Mouse (Mus musculus) CH12.LX (cell line): ENCODE results near the gene Tmem37. TPM values are rescaled to one million over a fixed set of nuclear protein-coding genes. Genes with fewer than 3 reads are reported as not detected.

Experiments used
- DNase-seq: peaks from one replicate; pipeline ENCODE4 v3.0.0-alpha.2; 2013; ENCODE audit errors: extremely low read depth
- H3K27ac ChIP-seq: 2 replicates; pipeline ENCODE4 v1.5.1; 2012; ENCODE audit warnings: low read depth, mild to moderate bottlenecking, control low read depth, moderate library complexity; ENCODE audit not compliant: insufficient read depth
- H3K27me3 ChIP-seq: replicated peaks from 2 replicates; pipeline ENCODE3; 2012; ENCODE audit warnings: inconsistent platforms
- H3K36me3 ChIP-seq, 2 experiments: replicated peaks in 1 of 2; 2 replicates each; pipeline versions ENCODE3 to v1.6.1; 2012; ENCODE audit warnings: inconsistent platforms in 1 of 2, low read length in 1 of 2, mild to moderate bottlenecking in 1 of 2, mixed read lengths in 1 of 2, moderate library complexity in 1 of 2; ENCODE audit not compliant: control insufficient read depth in 1 of 2, insufficient read depth in 1 of 2
- H3K4me1 ChIP-seq, 2 experiments: 2 replicates each; pipeline ENCODE4 v1.6.1; 2012; ENCODE audit warnings: inconsistent platforms in 1 of 2, moderate library complexity in 1 of 2; ENCODE audit not compliant: insufficient read depth in 2 of 2, control insufficient read depth in 1 of 2
- H3K4me2 ChIP-seq: 2 replicates; pipeline ENCODE4 v1.6.1; 2012; ENCODE audit warnings: low read depth, mild to moderate bottlenecking, control low read depth; ENCODE audit not compliant: poor library complexity, insufficient read depth, severe bottlenecking
- H3K4me3 ChIP-seq, 3 experiments: fragments of 150-350 bp in 1 of 3; sonication (generic) in 1 of 3; replicated peaks in 1 of 3; 2 replicates each; pipeline versions ENCODE3 to v1.5.1; 2011 to 2012; ENCODE audit warnings: low read depth in 2 of 3, low read length in 2 of 3, mild to moderate bottlenecking in 2 of 3, moderate library complexity in 2 of 3, control low read depth in 1 of 3, improper control_type of control experiment in 1 of 3, inconsistent platforms in 1 of 3, mixed read lengths in 1 of 3; ENCODE audit not compliant: poor library complexity in 1 of 3
- H3K79me2 ChIP-seq: replicated peaks from 2 replicates; pipeline ENCODE4 v1.6.1; 2012; ENCODE audit warnings: mild to moderate bottlenecking, moderate library complexity; ENCODE audit not compliant: control insufficient read depth, poor library complexity, insufficient read depth, severe bottlenecking; ENCODE audit errors: extremely low read depth
- H3K9ac ChIP-seq: 2 replicates; pipeline ENCODE4 v1.6.1; 2012; ENCODE audit warnings: low read depth, mild to moderate bottlenecking, control low read depth, moderate library complexity; ENCODE audit not compliant: insufficient read depth
- H3K9me3 ChIP-seq: replicated peaks from 2 replicates; pipeline ENCODE3; 2012; ENCODE audit warnings: low read length, inconsistent platforms, mixed read lengths
- BHLHE40 ChIP-seq: IDR thresholded peaks from 2 replicates; pipeline ENCODE4 v1.6.1; 2011; ENCODE audit warnings: mild to moderate bottlenecking, low read depth, low read length, improper control_type of control experiment
- CHD1 ChIP-seq: IDR thresholded peaks from 2 replicates; pipeline ENCODE4 v1.6.1; 2012; ENCODE audit warnings: low read depth, low read length, improper control_type of control experiment, inconsistent platforms
- CHD2 ChIP-seq: IDR thresholded peaks from 2 replicates; pipeline ENCODE4 v1.6.1; 2011; ENCODE audit warnings: low read length, improper control_type of control experiment
- E2F4 ChIP-seq: IDR thresholded peaks from 2 replicates; pipeline ENCODE4 v1.6.1; 2011; ENCODE audit warnings: low read depth, low read length, improper control_type of control experiment; ENCODE audit not compliant: insufficient replicate concordance
- ELF1 ChIP-seq: IDR thresholded peaks from 2 replicates; pipeline ENCODE4 v1.6.1; 2014; ENCODE audit warnings: low read depth, mild to moderate bottlenecking, inconsistent platforms, low read length, improper control_type of control experiment
- EP300 ChIP-seq: IDR thresholded peaks from 2 replicates; pipeline ENCODE4 v1.6.1; 2011; ENCODE audit warnings: low read length, improper control_type of control experiment
- ETS1 ChIP-seq: conservative IDR thresholded peaks from 2 replicates; pipeline ENCODE4 v1.6.1; 2012; ENCODE audit warnings: low read depth, mild to moderate bottlenecking, inconsistent platforms, low read length, improper control_type of control experiment, moderate library complexity
- IRF4 ChIP-seq: IDR thresholded peaks from 2 replicates; pipeline ENCODE4 v1.6.1; 2014; ENCODE audit warnings: low read depth, mild to moderate bottlenecking, inconsistent platforms, low read length, improper control_type of control experiment
- JUN ChIP-seq: IDR thresholded peaks from 2 replicates; pipeline ENCODE4 v1.6.1; 2011; ENCODE audit warnings: low read depth, mild to moderate bottlenecking, low read length, improper control_type of control experiment, moderate library complexity; ENCODE audit not compliant: insufficient read depth
- KAT2A ChIP-seq: IDR thresholded peaks from 2 replicates; pipeline ENCODE4 v1.6.1; 2012; ENCODE audit warnings: low read length, improper control_type of control experiment, inconsistent platforms; ENCODE audit not compliant: insufficient replicate concordance
- MAFK ChIP-seq: IDR thresholded peaks from 2 replicates; pipeline ENCODE4 v1.6.1; 2011; ENCODE audit warnings: low read length, improper control_type of control experiment; ENCODE audit not compliant: insufficient replicate concordance
- MAZ ChIP-seq: IDR thresholded peaks from 2 replicates; pipeline ENCODE4 v1.6.1; 2012; ENCODE audit warnings: low read depth, mild to moderate bottlenecking, inconsistent platforms, low read length, improper control_type of control experiment, moderate library complexity
- MEF2A ChIP-seq: IDR thresholded peaks from 2 replicates; pipeline ENCODE4 v1.6.1; 2014; ENCODE audit warnings: low read depth, mild to moderate bottlenecking, inconsistent platforms, low read length, improper control_type of control experiment, borderline replicate concordance
- MYC ChIP-seq: IDR thresholded peaks from 2 replicates; pipeline ENCODE4 v1.6.1; 2011; ENCODE audit warnings: low read depth, mild to moderate bottlenecking, improper control_type of control experiment, low read length
- NRF1 ChIP-seq: IDR thresholded peaks from 2 replicates; pipeline ENCODE4 v1.6.1; 2014; ENCODE audit warnings: low read depth, mild to moderate bottlenecking, inconsistent platforms, low read length, improper control_type of control experiment, moderate library complexity
- PAX5 ChIP-seq: IDR thresholded peaks from 2 replicates; pipeline ENCODE4 v1.6.1; 2012; ENCODE audit warnings: low read length, inconsistent platforms, mixed read lengths
- POLR2A ChIP-seq: IDR thresholded peaks from 2 replicates; pipeline ENCODE4 v1.6.1; 2011; ENCODE audit warnings: low read depth, mild to moderate bottlenecking, improper control_type of control experiment, low read length
- POLR2AphosphoS2 ChIP-seq: IDR thresholded peaks from 2 replicates; pipeline ENCODE4 v1.6.1; 2011; ENCODE audit warnings: low read depth, low read length, improper control_type of control experiment
- RAD21 ChIP-seq: IDR thresholded peaks from 2 replicates; pipeline ENCODE4 v1.6.1; 2011; ENCODE audit warnings: low read depth, mild to moderate bottlenecking, low read length, improper control_type of control experiment, moderate library complexity
- RCOR1 ChIP-seq: conservative IDR thresholded peaks from 2 replicates; pipeline ENCODE4 v1.6.1; 2012; ENCODE audit warnings: low read depth, mild to moderate bottlenecking, inconsistent platforms, low read length, improper control_type of control experiment
- SIN3A ChIP-seq: IDR thresholded peaks from 2 replicates; pipeline ENCODE4 v1.6.1; 2012; ENCODE audit warnings: low read length, improper control_type of control experiment, inconsistent platforms
- SMC3 ChIP-seq: IDR thresholded peaks from 2 replicates; pipeline ENCODE4 v1.6.1; 2011; ENCODE audit warnings: low read depth, low read length, improper control_type of control experiment
- TBP ChIP-seq: conservative IDR thresholded peaks from 2 replicates; pipeline ENCODE4 v1.6.1; 2011; ENCODE audit warnings: low read depth, low read length, improper control_type of control experiment
- TCF12 ChIP-seq: IDR thresholded peaks from 2 replicates; pipeline ENCODE4 v1.6.1; 2014; ENCODE audit warnings: low read depth, mild to moderate bottlenecking, inconsistent platforms, low read length, improper control_type of control experiment
- UBTF ChIP-seq: IDR thresholded peaks from 2 replicates; pipeline ENCODE4 v1.6.1; 2012; ENCODE audit warnings: low read depth, mild to moderate bottlenecking, inconsistent platforms, low read length, improper control_type of control experiment, moderate library complexity
- ZC3H11A ChIP-seq: IDR thresholded peaks from 2 replicates; pipeline ENCODE4 v1.6.1; 2012; ENCODE audit warnings: low read depth, mild to moderate bottlenecking, inconsistent platforms, low read length, improper control_type of control experiment
- ZMIZ1 ChIP-seq: IDR thresholded peaks from 2 replicates; pipeline ENCODE4 v1.6.1; 2012; ENCODE audit warnings: low read depth, mild to moderate bottlenecking, inconsistent platforms, low read length, improper control_type of control experiment
- ZNF384 ChIP-seq: IDR thresholded peaks from 2 replicates; pipeline ENCODE4 v1.6.1; 2012; ENCODE audit warnings: low read depth, low read length, improper control_type of control experiment, inconsistent platforms
- dilution Hi-C: fragments of 300-500 bp; cut with MboI; formaldehyde crosslinking; loops from 2 replicates; pipeline ENCODE4 v1.14.3; 2020; ENCODE audit warnings: low sequenced_read_pairs; ENCODE audit not compliant: extremely low pct_unique_long_range_greater_than_20kb, extremely low pct_ligation_motif_present
- in situ Hi-C: fragments of 300-500 bp; cut with MboI; formaldehyde crosslinking; loops from 3 replicates; pipeline ENCODE4 v1.14.3; 2019; ENCODE audit warnings: low sequenced_read_pairs, low pct_ligation_motif_present, low pct_unique_long_range_greater_than_20kb, mixed read lengths
- polyA plus RNA-seq: library from polyadenylated mRNA; unstranded; fragments of >175 nt; gene quantifications from 2 replicates; pipeline ENCODE4 v1.2.1, GENCODE M21; 2012; ENCODE audit warnings: low read depth; ENCODE audit not compliant: insufficient read length
- total RNA-seq, 2 experiments: library from RNA; depleted of rRNA; stranded (reverse); fragments of 300-350 nt in 1 of 2; fragments of >200 nt in 1 of 2; gene quantifications; 2 replicates each; pipeline ENCODE4 v1.2.3; 2012 to 2014

Tmem37 gene
- total RNA-seq (2012; rRNA removed) (not detected in 2 replicates), total RNA-seq (2014; rRNA removed) (not detected in 2 replicates), polyA plus RNA-seq (not detected in 2 replicates)

GRCm38 (mm10) chr1:120073519-120074306 lies at the start of gene Tmem37:
Gene Tmem37, minus strand, starts transcription at chr1:120074074.
- DNase-seq: no peak
- TF ChIP-seq MAFK (peak; percentile 60; the same call in 1 of the 2 replicates), PAX5 (no peak)
- TF ChIP-seq, all 38 proteins: peak for 1

GRCm38 (mm10) chr1:120122634-120123383 lies 48.9 kb upstream of the Tmem37 start:
- peak overlapping the region; percentile 57 for H3K9ac ChIP-seq
- peak overlapping the region; percentile 76 for H3K4me2 ChIP-seq
- H3K4me3 ChIP-seq: peak overlapping the region in 2 of 3 experiments; percentile 14 to 79
- H3K27me3 ChIP-seq: no peaks in the 10 kb centered on the region
- H3K9me3 ChIP-seq: no peaks in the 10 kb centered on the region
- H3K4me1 ChIP-seq: peaks cover 14 to 37% of the 10 kb centered on the region in 2 experiments
- peaks cover 6 to 22% of the 10 kb centered on the region in 2 experiments for H3K36me3 ChIP-seq
- H3K27ac ChIP-seq: peak overlapping the region; percentile 62
- in situ Hi-C loops: no loop called here
- dilution Hi-C loops: no loop called here
- DNase-seq: no peak
- H3K79me2 ChIP-seq: peaks cover 5% of the 10 kb centered on the region; the same call in 1 of the 2 replicates
- TF ChIP-seq POLR2A (no peak), EP300 (peak; percentile 60), ELF1 (0 out of 2 replicates have a peak, but pooled peaks have one; percentile 6), MAZ (no peak), KAT2A (no peak), E2F4 (no peak), MAFK (no peak), TCF12 (no peak), SIN3A (no peak), MYC (0 out of 2 replicates have a peak, but pooled peaks have one; percentile 56), RCOR1 (no peak), ZNF384 (peak; percentile 7; the same call in 1 of the 2 replicates), MEF2A (no peak), POLR2AphosphoS2 (no peak), SMC3 (no peak), BHLHE40 (no peak), CHD2 (no peak), IRF4 (peak; percentile 70; the same call in 1 of the 2 replicates), TBP (0 out of 2 replicates have a peak, but pooled peaks have one; percentile 45), NRF1 (no peak), ZMIZ1 (no peak), ZC3H11A (no peak), ETS1 (no peak), RAD21 (no peak), UBTF (no peak), CHD1 (0 out of 2 replicates have a peak, but pooled peaks have one; percentile 55), JUN (no peak)

More at GRCm38 (mm10) chr1:120073519-120074306, at the start of gene Tmem37:
- no peak within 1 kb of the TSS for H3K4me2 ChIP-seq
- no peaks in the 10 kb centered on the region for H3K27me3 ChIP-seq
- no peaks in the 10 kb centered on the region for H3K9me3 ChIP-seq
- no peak within 1 kb of the TSS for H3K9ac ChIP-seq
- H3K27ac ChIP-seq: no peak within 1 kb of the TSS
- no peak within 1 kb of the TSS for H3K4me3 ChIP-seq
- H3K79me2 ChIP-seq: no peaks in the 10 kb centered on the region
- no peaks in the 10 kb centered on the region for H3K36me3 ChIP-seq
- in situ Hi-C loops (no loop called here), dilution Hi-C loops (no loop called here)
- peaks cover 0 to 8% of the 10 kb centered on the region in 2 experiments; a peak in 2 of 4 replicates for H3K4me1 ChIP-seq
